Mouse (Mus musculus) olfactory bulb, adult 2 months (tissue): ENCODE data around the gene Prr23a1. TPM values are rescaled to one million over a fixed set of nuclear protein-coding genes. Genes with fewer than 3 reads are reported as not detected.

Experiments
- H3K27ac ChIP-seq: fragments of 200-500 bp; 2 replicates; pipeline ENCODE4 v1.5.1; 2012; ENCODE audit warnings: low read depth, low read length; ENCODE audit not compliant: insufficient read depth
- H3K4me1 ChIP-seq: fragments of 200-500 bp; 2 replicates; pipeline ENCODE4 v1.6.1; 2012; ENCODE audit warnings: low read length; ENCODE audit not compliant: control insufficient read depth, insufficient read depth
- H3K4me3 ChIP-seq: fragments of 200-500 bp; 2 replicates; pipeline ENCODE4 v1.5.1; 2012; ENCODE audit warnings: mild to moderate bottlenecking, low read depth, low read length, moderate library complexity; ENCODE audit not compliant: insufficient read depth
- CTCF ChIP-seq: fragments of 200-500 bp; IDR thresholded peaks from 2 replicates; pipeline ENCODE4 v1.5.1; 2012; ENCODE audit warnings: low read depth, mild to moderate bottlenecking, low read length, moderate library complexity; ENCODE audit not compliant: insufficient read depth
- POLR2A ChIP-seq: fragments of 200-500 bp; IDR thresholded peaks from 2 replicates; pipeline ENCODE4 v1.6.1; 2012; ENCODE audit warnings: mild to moderate bottlenecking, low read depth, low read length, moderate library complexity; ENCODE audit not compliant: insufficient read depth
- WGBS: fragments of 180-500 bp; shearing (Covaris S2); methylation state at CpG from one replicate; pipeline ENCODE4 v1.1.7; 2018; 5-methylcytosine and 5-hydroxymethylcytosine counted together
- polyA plus RNA-seq: library from polyadenylated mRNA; stranded (reverse); fragments of >200 nt; gene quantifications from 2 replicates; pipeline ENCODE4 v1.2.4, GENCODE M21; 2012; ENCODE audit warnings: low replicate concordance; ENCODE audit not compliant: missing spikeins, insufficient read depth, insufficient read length

The Prr23a1 gene
- polyA plus RNA-seq, 1 experiment, result not detected

GRCm38 (mm10) chr9:98819481-98819880, 22.8 kb upstream of the Prr23a1 start:
- Histone ChIP-seq H3K27ac (no peak overlapping the region), H3K4me1 (no peaks in the 10 kb centered on the region), H3K4me3 (no peak overlapping the region)
- 96% methylated on average over 2 of the region's 2 CpGs for WGBS
- TF ChIP-seq CTCF (no peak), POLR2A (no peak)

- no peak overlapping the region for H3K4me3 ChIP-seq
- H3K4me1 ChIP-seq, result no peaks in the 10 kb centered on the region
- WGBS, result 91% methylated on average over 4 of the region's 4 CpGs
- H3K27ac ChIP-seq, result no peak overlapping the region
- TF ChIP-seq CTCF (no peak), POLR2A (no peak)
Observed at GRCm38 (mm10) chr9:98820461-98820860, 21.8 kb upstream of the Prr23a1 start.

DNA sequence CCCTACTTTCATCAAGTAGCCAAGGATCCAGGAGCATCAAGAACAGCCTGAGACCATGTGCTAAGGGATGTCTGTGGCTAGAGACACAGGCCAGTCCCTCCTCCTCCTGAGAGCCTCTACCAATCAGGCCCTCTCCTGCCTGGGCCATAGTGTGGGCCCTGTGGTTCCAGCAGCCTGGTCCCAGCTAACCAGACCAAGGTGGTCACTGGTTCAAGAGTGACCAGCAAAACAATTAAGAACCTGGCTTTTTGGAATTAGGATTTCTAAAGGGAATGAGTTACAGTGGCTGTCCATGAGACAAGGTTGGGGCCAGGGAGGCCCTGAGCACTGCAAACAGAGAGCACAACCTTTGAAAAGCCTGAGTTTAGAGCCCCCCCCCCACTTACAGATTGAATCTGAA, 21.2 kb upstream of the Prr23a1 start:
- TF ChIP-seq CTCF (no peak), POLR2A (no peak)
- H3K27ac ChIP-seq, result no peak overlapping the region
- H3K4me1 ChIP-seq, result no peaks in the 10 kb centered on the region
- H3K4me3 ChIP-seq, result no peak overlapping the region

DNA sequence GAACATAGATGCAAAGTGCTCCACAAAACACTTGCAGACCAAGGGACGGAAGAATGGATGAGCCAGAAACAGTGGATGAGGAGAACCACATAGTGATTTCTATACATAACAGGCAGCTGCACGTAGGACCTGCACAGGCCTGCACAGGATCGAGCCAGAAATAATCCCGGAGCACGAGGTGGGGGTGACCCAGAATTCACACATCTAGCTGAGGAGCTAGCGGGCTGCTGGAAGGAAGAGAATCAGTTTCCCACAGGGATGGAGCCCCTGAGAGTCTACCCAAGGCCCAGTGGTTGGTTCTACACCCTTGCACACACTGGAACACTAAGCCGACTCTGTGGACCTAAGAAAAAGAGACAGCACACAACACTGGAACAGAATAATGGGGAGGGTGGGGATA, 18.5 kb upstream of the Prr23a1 start:
- no peaks in the 10 kb centered on the region for H3K4me1 ChIP-seq
- TF ChIP-seq CTCF, result no peak
- TF ChIP-seq POLR2A, result no peak
- H3K4me3 ChIP-seq, result no peak overlapping the region
- H3K27ac ChIP-seq, result no peak overlapping the region
- WGBS, result 93% methylated on average over 7 of the region's 7 CpGs

GRCm38 (mm10) chr9:98829508-98829907, 12.8 kb upstream of the Prr23a1 start:
- no peaks in the 10 kb centered on the region for H3K4me1 ChIP-seq
- H3K4me3 ChIP-seq, result no peak overlapping the region
- H3K27ac ChIP-seq, result no peak overlapping the region
- 65% methylated on average over 5 of the region's 5 CpGs for WGBS
- no peak for TF ChIP-seq POLR2A
- TF ChIP-seq CTCF, result no peak

- WGBS, result 87% methylated on average over 7 of the region's 7 CpGs
- Histone ChIP-seq H3K4me3 (no peak overlapping the region), H3K27ac (no peak overlapping the region), H3K4me1 (no peaks in the 10 kb centered on the region)
- TF ChIP-seq POLR2A, result no peak
- TF ChIP-seq CTCF, result no peak
Observed at GRCm38 (mm10) chr9:98837537-98838074, 4.7 kb upstream of the Prr23a1 start.

- H3K4me1 ChIP-seq, result no peaks in the 10 kb centered on the region
- H3K4me3 ChIP-seq, result no peak within 1 kb of the TSS
- 78% methylated on average over 18 of the region's 18 CpGs for WGBS
- TF ChIP-seq CTCF (no peak), POLR2A (no peak)
- H3K27ac ChIP-seq, result no peak within 1 kb of the TSS
Observed at GRCm38 (mm10) chr9:98856210-98856609, 13.9 kb downstream of the Prr23a1 start, which contains the start of gene Prr23a2. Prr23a2 (plus strand) TSS chr9:98856494.

DNA sequence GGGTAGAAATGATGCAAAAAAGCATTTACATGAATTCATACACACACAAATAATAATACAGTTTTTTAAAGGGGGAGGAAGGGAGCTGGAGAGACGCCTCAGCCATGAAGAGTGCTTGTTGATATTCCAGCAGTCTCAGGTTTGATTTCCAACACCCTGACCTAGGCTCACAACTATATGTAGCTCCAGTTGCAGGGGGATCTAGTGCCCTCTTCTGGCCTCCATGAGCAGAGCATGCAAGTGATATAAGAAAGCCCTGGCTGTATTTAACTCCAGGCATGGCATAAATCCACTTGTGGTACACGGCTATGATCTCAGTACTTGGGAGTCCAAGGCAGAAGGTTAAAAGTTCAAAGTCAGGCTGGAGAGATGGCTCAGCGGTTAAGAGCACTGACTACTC, 21.2 kb downstream of the Prr23a1 start:
- no peaks in the 10 kb centered on the region for H3K4me1 ChIP-seq
- no peak overlapping the region for H3K4me3 ChIP-seq
- no peak for TF ChIP-seq POLR2A
- no peak for TF ChIP-seq CTCF
- WGBS, result 80% methylated on average over 3 of the region's 3 CpGs
- H3K27ac ChIP-seq, result no peak overlapping the region

GRCm38 (mm10) chr9:98864571-98864970, 22.3 kb downstream of the Prr23a1 start, which contains the start of gene Prr23a3:
Prr23a3 (plus strand) TSS chr9:98864767.
- no peak for TF ChIP-seq POLR2A
- WGBS, result 68% methylated on average over 22 of the region's 22 CpGs
- no peak within 1 kb of the TSS for H3K27ac ChIP-seq
- no peaks in the 10 kb centered on the region for H3K4me1 ChIP-seq
- no peak within 1 kb of the TSS for H3K4me3 ChIP-seq

Other genes with a start within 250 kb of the Prr23a1 start
- gene Mrps22, start 240.8 kb upstream of the Prr23a1 start, polyA plus RNA-seq, result not detected in 2 replicates
- not detected in 2 replicates for gene Prr23a2, start 14.0 kb downstream of the Prr23a1 start, polyA plus RNA-seq
- gene Prr23a3, start 22.3 kb downstream of the Prr23a1 start, polyA plus RNA-seq, result not detected in 2 replicates
- not detected in 2 replicates for gene 7420426K07Rik, start 60.6 kb downstream of the Prr23a1 start, polyA plus RNA-seq
- gene Foxl2, start 112.8 kb downstream of the Prr23a1 start, polyA plus RNA-seq, result not detected in 2 replicates
- gene Faim, start 143.9 kb downstream of the Prr23a1 start, polyA plus RNA-seq, result not detected in 2 replicates
- not detected in 2 replicates for gene Gm1123, start 193.2 kb downstream of the Prr23a1 start, polyA plus RNA-seq